Mouse (Mus musculus) lung, postnatal 0 days (tissue): ENCODE data around the gene Ruvbl2.

ENCODE experiments used
- CTCF ChIP-seq: IDR thresholded peaks from 2 replicates; pipeline ENCODE4 v1.5.1; 2016; ENCODE audit warnings: antibody characterized with exemption, mild to moderate bottlenecking
- EP300 ChIP-seq: IDR thresholded peaks from 2 replicates; pipeline ENCODE4 v1.6.1; 2016; ENCODE audit warnings: antibody characterized with exemption, mild to moderate bottlenecking, control low read depth

GRCm38 (mm10) chr7:45470869-45471268, 33.0 kb upstream of the Ruvbl2 start:
- TF ChIP-seq CTCF (peak; percentile 85), EP300 (no peak)
